Mouse (Mus musculus) midbrain, embryonic 10.5 days (tissue): Measurements from ENCODE around the gene F930015N05Rik. TPM values are rescaled to one million over a fixed set of nuclear protein-coding genes. Genes with fewer than 3 reads are reported as not detected.

Experiments used
- DNase-seq: peaks from one replicate; pipeline ENCODE4 v3.0.0-alpha.2; 2017; ENCODE audit warnings: low spot score
- H3K27ac ChIP-seq: fragments of 300-500 bp; sonication (generic); replicated peaks from 2 replicates; pipeline ENCODE4 v1.5.1; 2016; ENCODE audit warnings: mild to moderate bottlenecking
- H3K27me3 ChIP-seq: fragments of 300-500 bp; sonication (generic); 2 replicates; pipeline ENCODE4 v1.6.1; 2016; ENCODE audit warnings: low read depth, mild to moderate bottlenecking; ENCODE audit not compliant: poor library complexity, severe bottlenecking
- H3K36me3 ChIP-seq: fragments of 300-500 bp; sonication (generic); 2 replicates; pipeline ENCODE4 v1.6.1; 2016; ENCODE audit warnings: mild to moderate bottlenecking, moderate library complexity
- H3K4me1 ChIP-seq: fragments of 300-500 bp; sonication (generic); 2 replicates; pipeline ENCODE4 v1.6.1; 2016
- H3K4me3 ChIP-seq: fragments of 300-500 bp; sonication (generic); 2 replicates; pipeline ENCODE4 v1.5.1; 2016; ENCODE audit warnings: mild to moderate bottlenecking, moderate library complexity
- H3K9me3 ChIP-seq: fragments of 300-500 bp; sonication (generic); replicated peaks from 2 replicates; pipeline ENCODE4 v1.6.1; 2016; ENCODE audit warnings: mild to moderate bottlenecking
- WGBS: fragments of 180-500 bp; shearing (Covaris S2); methylation state at CpG from one replicate; pipeline ENCODE4 v1.1.7; 2016; 5-methylcytosine and 5-hydroxymethylcytosine counted together
- polyA plus RNA-seq: library from polyadenylated mRNA; unstranded; fragments of >200 nt; fragmentation: Nextera tagmentation; extraction: Ambion mirVana; gene quantifications from 2 replicates; pipeline ENCODE4 v1.2.1, GENCODE M21; 2016

The F930015N05Rik gene
- 1.9 and 2.3 TPM in 2 replicates for polyA plus RNA-seq

- WGBS: under 1% methylated on average over 24 of the region's 24 CpGs
- Histone ChIP-seq H3K36me3 (no peaks in the 10 kb centered on the region), H3K4me3 (peak within 1 kb of the TSS; percentile 82), H3K4me1 (peaks cover 52% of the 10 kb centered on the region), H3K27ac (peak within 1 kb of the TSS; percentile 95), H3K9me3 (no peaks in the 10 kb centered on the region), H3K27me3 (peaks cover 58% of the 10 kb centered on the region)
- no peak for DNase-seq
Observed at GRCm38 (mm10) chr11:64436412-64436727, at the start of gene F930015N05Rik. Gene F930015N05Rik, minus strand, starts transcription at chr11:64436653.

GRCm38 (mm10) chr11:64481445-64481844 lies 45.0 kb upstream of the F930015N05Rik start:
- 88% methylated on average over 3 of the region's 3 CpGs for WGBS
- DNase-seq: no peak
- no peaks in the 10 kb centered on the region for H3K9me3 ChIP-seq
- H3K4me1 ChIP-seq: peaks cover 12% of the 10 kb centered on the region
- no peaks in the 10 kb centered on the region for H3K36me3 ChIP-seq
- no peak overlapping the region for H3K27ac ChIP-seq
- no peak overlapping the region for H3K4me3 ChIP-seq
- 0 out of 2 replicates have a peak, but pooled peaks cover 5% of the 10 kb centered on the region for H3K27me3 ChIP-seq

- H3K27ac ChIP-seq: no peak overlapping the region
- no peak for DNase-seq
- no peak overlapping the region for H3K4me3 ChIP-seq
- H3K9me3 ChIP-seq: no peaks in the 10 kb centered on the region
- 88% methylated on average over 3 of the region's 3 CpGs for WGBS
- no peaks in the 10 kb centered on the region for H3K36me3 ChIP-seq
- no peaks in the 10 kb centered on the region for H3K27me3 ChIP-seq
- H3K4me1 ChIP-seq: no peaks in the 10 kb centered on the region
Observed at GRCm38 (mm10) chr11:64473679-64474078, 37.2 kb upstream of the F930015N05Rik start.

DNA sequence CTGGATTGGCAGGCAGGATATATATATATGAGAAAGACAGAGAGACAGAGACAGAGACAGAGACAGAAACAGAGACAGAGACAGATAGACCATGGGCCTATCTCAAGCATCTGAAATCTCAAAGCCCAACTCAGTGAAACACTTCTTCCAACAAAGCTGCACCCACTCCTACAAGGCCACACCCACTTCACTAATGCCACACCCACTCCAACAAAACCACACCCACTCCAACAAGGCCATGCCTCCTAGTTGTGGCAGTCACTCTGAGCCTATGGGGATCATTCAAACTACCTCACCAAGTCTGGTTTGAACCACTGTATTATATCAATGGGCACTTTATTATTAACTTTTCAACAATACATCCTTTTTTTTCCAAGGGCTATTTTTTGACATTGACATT lies 34.2 kb upstream of the F930015N05Rik start:
- Histone ChIP-seq H3K36me3 (no peaks in the 10 kb centered on the region), H3K27ac (no peak overlapping the region), H3K4me3 (no peak overlapping the region), H3K27me3 (no peaks in the 10 kb centered on the region), H3K4me1 (no peaks in the 10 kb centered on the region), H3K9me3 (no peaks in the 10 kb centered on the region)
- DNase-seq: no peak

- 77% methylated on average over 4 of the region's 4 CpGs for WGBS
- no peaks in the 10 kb centered on the region for H3K9me3 ChIP-seq
- H3K4me1 ChIP-seq: no peaks in the 10 kb centered on the region
- H3K27ac ChIP-seq: no peak overlapping the region
- no peak overlapping the region for H3K4me3 ChIP-seq
- no peaks in the 10 kb centered on the region for H3K36me3 ChIP-seq
- DNase-seq: no peak
- no peaks in the 10 kb centered on the region for H3K27me3 ChIP-seq
Observed at GRCm38 (mm10) chr11:64468737-64469136, 32.3 kb upstream of the F930015N05Rik start.

DNA sequence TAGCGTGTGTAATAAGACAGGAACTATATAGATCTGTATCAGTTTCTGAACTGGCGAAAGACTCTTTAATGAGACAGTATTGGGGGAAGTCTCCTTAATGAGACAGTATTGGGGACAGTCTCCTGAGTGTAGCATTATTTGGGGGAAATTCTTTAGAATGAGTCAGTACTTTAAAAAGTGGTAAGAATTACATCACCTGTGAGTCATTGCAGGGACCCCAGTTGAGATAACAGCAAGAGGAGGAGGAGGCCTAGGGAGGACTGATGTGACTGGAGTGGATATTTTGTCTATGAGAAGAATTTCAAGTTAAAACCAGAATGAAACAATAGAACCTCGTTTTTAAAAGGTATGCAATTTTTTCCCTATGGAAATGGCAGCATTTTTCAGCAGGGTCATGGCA lies 25.3 kb upstream of the F930015N05Rik start:
- Histone ChIP-seq H3K4me3 (no peak overlapping the region), H3K36me3 (no peaks in the 10 kb centered on the region), H3K9me3 (no peaks in the 10 kb centered on the region), H3K4me1 (no peaks in the 10 kb centered on the region), H3K27me3 (no peaks in the 10 kb centered on the region), H3K27ac (no peak overlapping the region)
- no peak for DNase-seq
- 81% methylated on average over 3 of the region's 3 CpGs for whole genome bisulfite sequencing

DNA sequence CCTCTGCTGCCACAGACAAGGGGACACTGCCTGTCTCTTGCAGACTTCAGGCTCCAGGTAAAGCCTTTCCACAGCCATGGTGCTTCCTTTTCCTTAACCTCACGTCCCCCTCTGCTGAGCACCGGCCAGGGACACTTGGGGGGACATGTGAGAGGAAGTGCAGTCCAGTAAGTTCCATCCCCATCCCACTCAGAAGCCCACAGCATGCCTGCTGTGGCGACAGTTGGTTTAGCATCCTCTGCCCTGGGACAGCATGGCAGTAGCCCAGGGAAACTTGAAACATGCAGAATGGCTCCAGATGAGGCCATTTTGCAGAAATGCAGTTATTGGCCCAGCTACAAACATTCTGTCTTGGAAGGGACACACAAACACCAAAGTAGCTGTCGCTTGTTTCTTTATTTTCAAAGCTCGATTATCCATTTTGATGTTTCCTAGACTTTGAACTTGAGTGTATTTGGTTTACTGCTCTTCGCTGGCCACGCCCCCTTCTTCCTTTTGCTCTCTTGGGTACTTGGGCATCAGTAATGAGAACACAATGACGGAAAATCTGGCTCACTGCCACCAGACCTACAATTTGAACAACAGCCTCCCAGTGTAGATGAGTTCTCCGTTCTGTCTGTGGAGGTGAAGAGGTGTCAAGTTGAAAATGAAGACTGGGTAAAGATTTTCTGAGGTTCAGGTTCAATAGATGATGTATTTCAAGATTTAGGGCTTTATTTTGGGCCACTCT lies 12.3 kb upstream of the F930015N05Rik start:
- WGBS: 86% methylated on average over 9 of the region's 9 CpGs
- DNase-seq: no peak
- Histone ChIP-seq H3K27me3 (no peaks in the 10 kb centered on the region; the same call in 1 of the 2 replicates), H3K4me1 (peaks cover 7% of the 10 kb centered on the region), H3K36me3 (no peaks in the 10 kb centered on the region), H3K27ac (no peak overlapping the region), H3K9me3 (no peaks in the 10 kb centered on the region), H3K4me3 (no peak overlapping the region)

- Histone ChIP-seq H3K4me3 (no peak overlapping the region), H3K27ac (no peak overlapping the region), H3K9me3 (no peaks in the 10 kb centered on the region), H3K36me3 (no peaks in the 10 kb centered on the region), H3K4me1 (peaks cover 10% of the 10 kb centered on the region), H3K27me3 (peaks cover 17% of the 10 kb centered on the region)
- WGBS: 87% methylated on average over 1 of the region's 1 CpGs
- no peak for DNase-seq
Observed at GRCm38 (mm10) chr11:64445227-64445626, 8.8 kb upstream of the F930015N05Rik start.

GRCm38 (mm10) chr11:64442701-64443100 lies 6.2 kb upstream of the F930015N05Rik start:
- 43% methylated on average over 3 of the region's 3 CpGs for WGBS
- peaks cover 22% of the 10 kb centered on the region for H3K4me1 ChIP-seq
- no peaks in the 10 kb centered on the region for H3K36me3 ChIP-seq
- H3K4me3 ChIP-seq: no peak overlapping the region
- H3K27ac ChIP-seq: no peak overlapping the region
- no peak for DNase-seq
- H3K27me3 ChIP-seq: peaks cover 28% of the 10 kb centered on the region
- no peaks in the 10 kb centered on the region for H3K9me3 ChIP-seq

GRCm38 (mm10) chr11:64442119-64442518 lies 5.7 kb upstream of the F930015N05Rik start:
- Histone ChIP-seq H3K27ac (no peak overlapping the region), H3K27me3 (peaks cover 33% of the 10 kb centered on the region), H3K36me3 (no peaks in the 10 kb centered on the region), H3K4me1 (peaks cover 26% of the 10 kb centered on the region), H3K9me3 (no peaks in the 10 kb centered on the region), H3K4me3 (no peak overlapping the region)
- peak; percentile 38 for DNase-seq
- WGBS: 40% methylated on average over 8 of the region's 8 CpGs

- 20% methylated on average over 3 of the region's 3 CpGs for WGBS
- no peaks in the 10 kb centered on the region for H3K9me3 ChIP-seq
- peak overlapping the region; percentile 28; the same call in 1 of the 2 replicates for H3K27ac ChIP-seq
- peak overlapping the region; percentile 82; the same call in 1 of the 2 replicates for H3K4me3 ChIP-seq
- no peaks in the 10 kb centered on the region for H3K36me3 ChIP-seq
- no peak for DNase-seq
- peaks cover 56% of the 10 kb centered on the region for H3K27me3 ChIP-seq
- peaks cover 56% of the 10 kb centered on the region for H3K4me1 ChIP-seq
Observed at GRCm38 (mm10) chr11:64438909-64439308, 2.5 kb upstream of the F930015N05Rik start.

- Histone ChIP-seq H3K4me3 (peak overlapping the region; percentile 82), H3K27me3 (peaks cover 53% of the 10 kb centered on the region), H3K4me1 (peaks cover 56% of the 10 kb centered on the region), H3K36me3 (no peaks in the 10 kb centered on the region), H3K27ac (no peak overlapping the region), H3K9me3 (no peaks in the 10 kb centered on the region)
- DNase-seq: no peak
- 17% methylated on average over 3 of the region's 3 CpGs for WGBS
Observed at GRCm38 (mm10) chr11:64437721-64438120, 1.3 kb upstream of the F930015N05Rik start.

GRCm38 (mm10) chr11:64436791-64437298 lies 392 bp upstream of the F930015N05Rik start:
- DNase-seq: no peak
- Histone ChIP-seq H3K4me1 (peaks cover 53% of the 10 kb centered on the region), H3K27ac (peak overlapping the region; percentile 95), H3K9me3 (no peaks in the 10 kb centered on the region), H3K27me3 (peaks cover 54% of the 10 kb centered on the region), H3K4me3 (peak overlapping the region; percentile 82), H3K36me3 (no peaks in the 10 kb centered on the region)
- 14% methylated on average over 5 of the region's 5 CpGs for WGBS
